Mouse (Mus musculus) liver, embryonic 13.5 days (tissue): ENCODE results near the gene Musk. TPM values are rescaled to one million over a fixed set of nuclear protein-coding genes. Genes with fewer than 3 reads are reported as not detected.

ENCODE experiments used
- ATAC-seq: fragments of 200-750 bp; cut with Nextera tagmentation; 2 replicates; pipeline ENCODE4 v1.8.0; 2017; ENCODE audit warnings: low read depth, mild to moderate bottlenecking, moderate number of reproducible peaks, moderate library complexity
- DNase-seq: peaks from one replicate; pipeline ENCODE4 v3.0.0; 2022
- H3K27ac ChIP-seq: fragments of 300-500 bp; sonication (generic); 2 replicates; pipeline ENCODE4 v1.5.1; 2015; ENCODE audit warnings: moderate library complexity, mild to moderate bottlenecking, inconsistent platforms
- H3K27me3 ChIP-seq: fragments of 300-500 bp; sonication (generic); 2 replicates; pipeline ENCODE4 v1.6.1; 2015; ENCODE audit warnings: mild to moderate bottlenecking, inconsistent platforms
- H3K36me3 ChIP-seq: fragments of 300-500 bp; sonication (generic); 2 replicates; pipeline ENCODE4 v1.6.1; 2015; ENCODE audit warnings: mild to moderate bottlenecking, inconsistent platforms
- H3K4me1 ChIP-seq: fragments of 300-500 bp; sonication (generic); replicated peaks from 2 replicates; pipeline ENCODE4 v1.6.1; 2015; ENCODE audit warnings: inconsistent platforms
- H3K4me2 ChIP-seq: fragments of 300-500 bp; sonication (generic); 2 replicates; pipeline ENCODE4 v1.6.1; 2015; ENCODE audit warnings: inconsistent platforms, mild to moderate bottlenecking, moderate library complexity
- H3K4me3 ChIP-seq: fragments of 300-500 bp; sonication (generic); replicated peaks from 2 replicates; pipeline ENCODE4 v1.5.1; 2015; ENCODE audit warnings: mild to moderate bottlenecking, inconsistent platforms
- H3K9ac ChIP-seq: fragments of 300-500 bp; sonication (generic); 2 replicates; pipeline ENCODE4 v1.6.1; 2015; ENCODE audit warnings: mild to moderate bottlenecking, inconsistent platforms
- H3K9me3 ChIP-seq: fragments of 300-500 bp; sonication (generic); replicated peaks from 2 replicates; pipeline ENCODE4 v1.6.1; 2016; ENCODE audit warnings: inconsistent platforms
- WGBS: fragments of 180-500 bp; shearing (Covaris S2); methylation state at CpG from one replicate; pipeline ENCODE4 v1.1.7; 2015; ENCODE audit not compliant: insufficient replicate concordance; 5-methylcytosine and 5-hydroxymethylcytosine counted together
- polyA plus RNA-seq: library from polyadenylated mRNA; unstranded; fragments of >200 nt; fragmentation: Nextera tagmentation; extraction: Ambion mirVana; gene quantifications from 2 replicates; pipeline ENCODE4 v1.2.1, GENCODE M21; 2015

Musk gene
- polyA plus RNA-seq, 1 experiment from 2014 or later = 0.10 TPM

DNA sequence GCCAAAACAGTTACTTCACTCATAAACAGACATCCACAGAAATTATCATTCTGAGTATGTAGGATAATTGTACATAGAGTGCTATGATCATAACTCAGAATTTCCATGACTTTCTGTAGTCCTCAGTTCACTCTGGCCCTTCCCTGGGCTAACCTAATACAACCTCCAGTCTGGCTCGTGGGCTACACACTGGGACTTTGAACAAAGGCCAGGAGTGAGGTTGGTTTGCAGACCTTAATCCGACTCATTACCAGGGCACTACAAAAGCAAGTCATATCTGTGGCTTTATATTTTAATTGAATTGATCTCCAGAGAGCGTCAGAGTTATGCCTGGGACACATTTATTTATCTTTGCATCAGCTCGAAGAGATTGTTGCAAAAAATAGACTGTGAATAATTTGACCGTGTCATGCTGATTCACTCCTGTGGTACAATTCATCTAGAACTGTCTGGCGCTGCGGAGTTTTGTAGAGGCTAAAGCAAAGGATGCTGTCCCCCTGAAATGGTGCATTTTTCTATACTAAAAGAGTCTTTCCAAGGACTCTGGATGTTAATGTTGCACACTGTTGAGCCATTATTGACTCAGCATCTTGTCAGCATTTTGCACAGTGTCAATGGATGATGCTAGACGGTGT, 10.4 kb upstream of the Musk start:
- Histone ChIP-seq H3K36me3 (no peaks in the 10 kb centered on the region), H3K9me3 (no peaks in the 10 kb centered on the region), H3K4me2 (no peak overlapping the region), H3K27me3 (no peaks in the 10 kb centered on the region), H3K4me3 (no peak overlapping the region), H3K4me1 (no peaks in the 10 kb centered on the region), H3K27ac (no peak overlapping the region), H3K9ac (no peak overlapping the region)
- DNase-seq (no peak), ATAC-seq (no peak)
- 55% methylated on average over 8 of the region's 8 CpGs for WGBS

- Histone ChIP-seq H3K9me3 (no peaks in the 10 kb centered on the region), H3K36me3 (no peaks in the 10 kb centered on the region), H3K27ac (no peak overlapping the region), H3K27me3 (no peaks in the 10 kb centered on the region), H3K4me1 (no peaks in the 10 kb centered on the region), H3K4me2 (no peak overlapping the region), H3K9ac (no peak overlapping the region), H3K4me3 (no peak overlapping the region)
- 68% methylated on average over 6 of the region's 6 CpGs for WGBS
- DNase-seq (no peak), ATAC-seq (no peak)
These were observed 7.4 kb upstream of the Musk start for GRCm38 (mm10) chr4:58278368-58278767.

DNA sequence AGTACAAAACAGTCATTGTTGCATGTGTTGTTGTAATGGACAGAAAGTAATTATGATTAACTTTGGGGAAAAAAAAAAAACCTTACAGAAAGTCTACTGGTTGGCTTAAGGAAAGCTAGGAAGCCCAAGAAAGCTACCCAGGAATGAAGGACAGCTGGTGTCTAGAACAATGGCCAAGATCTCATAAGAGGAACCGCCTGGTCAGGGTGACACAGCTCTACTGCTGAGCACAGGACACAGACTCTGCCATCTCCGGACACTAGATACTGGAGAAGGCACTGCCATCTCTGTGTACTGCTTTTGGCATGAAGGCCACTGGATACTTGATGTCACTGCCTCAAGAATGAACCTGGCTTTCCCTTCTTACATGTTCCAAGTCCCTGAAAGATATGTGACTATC, 5.6 kb upstream of the Musk start:
- no peak for ATAC-seq
- Histone ChIP-seq H3K27ac (no peak overlapping the region), H3K4me3 (no peak overlapping the region), H3K4me2 (no peak overlapping the region), H3K9ac (no peak overlapping the region), H3K27me3 (no peaks in the 10 kb centered on the region), H3K4me1 (no peaks in the 10 kb centered on the region), H3K36me3 (no peaks in the 10 kb centered on the region), H3K9me3 (no peaks in the 10 kb centered on the region)
- no peak for DNase-seq
- 50% methylated on average over 2 of the region's 2 CpGs for WGBS

DNA sequence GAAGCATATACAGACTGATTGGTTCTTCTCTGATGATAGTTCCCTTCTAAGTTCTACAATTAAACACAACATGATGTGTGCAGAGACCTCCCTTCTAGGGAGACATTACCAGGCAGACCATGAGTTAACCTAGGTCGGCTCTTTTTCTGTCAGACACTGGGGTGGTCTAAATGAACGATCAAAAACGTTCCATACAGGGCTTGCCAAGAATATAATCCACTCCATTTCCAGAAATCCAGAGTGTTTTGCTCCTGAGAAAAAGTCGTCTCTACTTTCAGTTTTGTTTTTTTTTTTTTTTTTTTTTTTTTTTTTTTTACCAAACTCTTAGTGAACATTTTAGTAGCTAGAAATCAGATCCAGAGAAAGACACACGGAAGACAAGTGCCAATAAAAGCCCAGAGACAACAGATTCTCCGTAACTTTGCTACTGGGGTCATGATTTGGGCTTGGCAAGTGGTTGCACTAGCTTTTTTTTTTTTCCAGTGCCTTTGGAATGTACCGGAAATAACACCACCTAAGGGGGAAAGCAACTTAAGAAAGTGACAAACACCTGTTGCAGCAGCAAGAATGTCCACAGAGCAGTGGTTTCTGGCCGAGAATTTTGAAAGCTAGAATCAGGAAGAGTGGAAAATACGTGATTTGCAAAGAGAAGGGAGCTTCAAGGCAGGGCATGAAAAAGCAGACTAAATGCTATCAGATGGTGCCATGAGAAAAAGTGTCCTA, 769 bp downstream of the Musk start:
- no peaks in the 10 kb centered on the region for H3K36me3 ChIP-seq
- no peaks in the 10 kb centered on the region for H3K27me3 ChIP-seq
- DNase-seq (no peak), ATAC-seq (no peak)
- H3K27ac ChIP-seq = no peak overlapping the region
- H3K4me2 ChIP-seq = no peak overlapping the region
- no peaks in the 10 kb centered on the region for H3K9me3 ChIP-seq
- WGBS = 53% methylated on average over 9 of the region's 9 CpGs
- no peak overlapping the region for H3K9ac ChIP-seq
- H3K4me3 ChIP-seq = no peak overlapping the region
- no peaks in the 10 kb centered on the region for H3K4me1 ChIP-seq

- no peak overlapping the region for H3K27ac ChIP-seq
- ATAC-seq (no peak), DNase-seq (no peak)
These were observed 3.0 kb downstream of the Musk start for GRCm38 (mm10) chr4:58288753-58289152.

GRCm38 (mm10) chr4:58291828-58292227, 6.1 kb downstream of the Musk start:
- Histone ChIP-seq H3K4me3 (no peak overlapping the region), H3K27ac (no peak overlapping the region), H3K27me3 (no peaks in the 10 kb centered on the region), H3K4me1 (no peaks in the 10 kb centered on the region), H3K9me3 (no peaks in the 10 kb centered on the region), H3K4me2 (no peak overlapping the region), H3K9ac (no peak overlapping the region), H3K36me3 (no peaks in the 10 kb centered on the region)
- ATAC-seq (no peak), DNase-seq (no peak)
- 29% methylated on average over 1 of the region's 1 CpGs for WGBS

More at GRCm38 (mm10) chr4:58288753-58289152, 3.0 kb downstream of the Musk start:
- 68% methylated on average over 5 of the region's 5 CpGs for WGBS
- no peaks in the 10 kb centered on the region for H3K36me3 ChIP-seq
- no peaks in the 10 kb centered on the region for H3K9me3 ChIP-seq
- H3K27me3 ChIP-seq = no peaks in the 10 kb centered on the region
- H3K4me3 ChIP-seq = no peak overlapping the region
- no peak overlapping the region for H3K4me2 ChIP-seq
- no peak overlapping the region for H3K9ac ChIP-seq
- H3K4me1 ChIP-seq = no peaks in the 10 kb centered on the region

- Histone ChIP-seq H3K36me3 (no peaks in the 10 kb centered on the region), H3K9ac (no peak overlapping the region), H3K4me2 (no peak overlapping the region), H3K27me3 (no peaks in the 10 kb centered on the region), H3K4me1 (no peaks in the 10 kb centered on the region), H3K9me3 (no peaks in the 10 kb centered on the region), H3K27ac (no peak overlapping the region), H3K4me3 (no peak overlapping the region)
- no peak for DNase-seq
- no peak for ATAC-seq
- 51% methylated on average over 3 of the region's 3 CpGs for WGBS
These were observed 7.3 kb downstream of the Musk start for GRCm38 (mm10) chr4:58293099-58293498.

DNA sequence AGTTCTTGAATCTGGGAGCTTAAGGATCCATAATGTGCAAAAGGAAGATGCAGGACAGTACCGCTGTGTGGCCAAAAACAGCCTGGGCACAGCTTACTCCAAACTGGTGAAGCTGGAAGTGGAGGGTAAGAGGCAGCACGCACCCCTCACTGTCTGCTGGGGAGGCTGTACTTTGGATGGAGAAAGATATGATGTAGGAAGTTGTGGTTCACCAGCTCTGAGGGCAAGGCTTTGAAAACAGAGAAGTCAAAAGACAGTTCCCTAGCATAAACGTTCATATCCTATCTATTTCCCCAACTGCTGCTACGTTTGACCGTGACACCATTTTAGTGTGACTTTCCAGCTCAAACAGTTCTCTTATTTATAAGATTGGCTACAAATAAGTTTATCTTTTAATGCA, 18.1 kb downstream of the Musk start:
- no peaks in the 10 kb centered on the region for H3K9me3 ChIP-seq
- no peak overlapping the region for H3K4me2 ChIP-seq
- DNase-seq (peak; percentile 1), ATAC-seq (no peak)
- H3K9ac ChIP-seq = no peak overlapping the region
- no peaks in the 10 kb centered on the region for H3K36me3 ChIP-seq
- WGBS = 20% methylated on average over 5 of the region's 5 CpGs
- H3K4me3 ChIP-seq = no peak overlapping the region
- no peaks in the 10 kb centered on the region for H3K4me1 ChIP-seq
- H3K27me3 ChIP-seq = no peaks in the 10 kb centered on the region
- no peak overlapping the region for H3K27ac ChIP-seq

- H3K27ac ChIP-seq = no peak overlapping the region
- no peak overlapping the region for H3K4me3 ChIP-seq
- no peaks in the 10 kb centered on the region for H3K27me3 ChIP-seq
- no peaks in the 10 kb centered on the region for H3K9me3 ChIP-seq
- 5% methylated on average over 7 of the region's 7 CpGs for WGBS
- no peaks in the 10 kb centered on the region for H3K4me1 ChIP-seq
- H3K4me2 ChIP-seq = no peak overlapping the region
- H3K9ac ChIP-seq = no peak overlapping the region
- H3K36me3 ChIP-seq = no peaks in the 10 kb centered on the region
- peak; percentile 3 for DNase-seq
- ATAC-seq = no peak
These were observed 18.8 kb downstream of the Musk start for GRCm38 (mm10) chr4:58304564-58304963.

DNA sequence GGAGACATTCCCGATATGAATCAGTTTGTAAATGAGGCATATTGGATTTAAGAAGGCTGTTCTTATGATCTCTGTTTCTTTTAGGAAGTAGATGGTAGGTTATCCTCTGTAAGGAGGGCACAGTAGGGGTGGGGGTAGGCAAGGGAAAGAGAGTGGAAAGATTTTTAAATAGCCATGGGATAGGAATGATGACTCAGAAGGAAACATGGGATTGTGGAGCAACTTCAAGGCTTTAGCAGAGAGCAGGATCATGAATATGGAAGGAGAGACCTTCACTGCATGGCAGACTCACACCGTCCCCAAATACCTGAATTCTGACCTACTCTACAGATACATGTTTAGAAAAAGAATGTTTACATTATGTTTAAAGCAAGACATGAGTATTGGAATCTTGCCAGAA, 21.7 kb downstream of the Musk start:
- Histone ChIP-seq H3K9me3 (no peaks in the 10 kb centered on the region), H3K4me1 (no peaks in the 10 kb centered on the region), H3K27ac (no peak overlapping the region), H3K27me3 (no peaks in the 10 kb centered on the region), H3K4me3 (no peak overlapping the region), H3K4me2 (no peak overlapping the region), H3K9ac (no peak overlapping the region), H3K36me3 (no peaks in the 10 kb centered on the region)
- WGBS = 58% methylated on average over 2 of the region's 2 CpGs
- no peak for ATAC-seq
- DNase-seq = no peak

- Histone ChIP-seq H3K9ac (no peak overlapping the region), H3K4me1 (no peaks in the 10 kb centered on the region), H3K27ac (no peak overlapping the region), H3K27me3 (no peaks in the 10 kb centered on the region), H3K36me3 (no peaks in the 10 kb centered on the region), H3K4me3 (no peak overlapping the region), H3K9me3 (no peaks in the 10 kb centered on the region), H3K4me2 (no peak overlapping the region)
- ATAC-seq (no peak), DNase-seq (no peak)
- 56% methylated on average over 1 of the region's 1 CpGs for WGBS
These were observed 27.6 kb downstream of the Musk start for GRCm38 (mm10) chr4:58313344-58313743.

GRCm38 (mm10) chr4:58314942-58315508, 29.3 kb downstream of the Musk start:
- DNase-seq (no peak), ATAC-seq (no peak)
- Histone ChIP-seq H3K27ac (no peak overlapping the region), H3K36me3 (no peaks in the 10 kb centered on the region), H3K9ac (no peak overlapping the region), H3K27me3 (no peaks in the 10 kb centered on the region), H3K4me1 (no peaks in the 10 kb centered on the region), H3K4me3 (no peak overlapping the region), H3K4me2 (no peak overlapping the region), H3K9me3 (no peaks in the 10 kb centered on the region)
- WGBS = 58% methylated on average over 4 of the region's 4 CpGs
